Mouse (Mus musculus) small intestine, adult 2 months (tissue): Measurements from ENCODE around the gene Rai1. TPM values are rescaled to one million over a fixed set of nuclear protein-coding genes. Genes with fewer than 3 reads are reported as not detected.

Experiments used
- H3K27ac ChIP-seq: fragments of 200-500 bp; 2 replicates; pipeline ENCODE4 v1.5.1; 2012; ENCODE audit warnings: low read depth, low read length, control low read depth, inconsistent platforms; ENCODE audit not compliant: insufficient read depth
- H3K27me3 ChIP-seq: fragments of 200-500 bp; 2 replicates; pipeline ENCODE4 v1.6.1; 2012; ENCODE audit warnings: mild to moderate bottlenecking, moderate library complexity, low read length, inconsistent platforms; ENCODE audit not compliant: control insufficient read depth, insufficient read depth
- H3K36me3 ChIP-seq: fragments of 200-500 bp; 2 replicates; pipeline ENCODE4 v1.6.1; 2012; ENCODE audit warnings: mild to moderate bottlenecking, low read length, control low read depth, inconsistent platforms; ENCODE audit not compliant: control insufficient read depth, insufficient read depth
- H3K4me1 ChIP-seq: fragments of 200-500 bp; 2 replicates; pipeline ENCODE4 v1.6.1; 2012; ENCODE audit warnings: low read length, inconsistent platforms, mixed read lengths; ENCODE audit not compliant: control insufficient read depth, insufficient read depth, insufficient read length
- H3K4me3 ChIP-seq: fragments of 200-500 bp; 2 replicates; pipeline ENCODE4 v1.5.1; 2012; ENCODE audit warnings: low read depth, mild to moderate bottlenecking, control low read depth, inconsistent platforms, low read length, moderate library complexity
- CTCF ChIP-seq: fragments of 200-500 bp; IDR thresholded peaks from 2 replicates; pipeline ENCODE4 v1.5.1; 2012; ENCODE audit warnings: low read depth, mild to moderate bottlenecking, control low read depth, inconsistent platforms, low read length, moderate library complexity, mixed read lengths; ENCODE audit not compliant: insufficient replicate concordance, insufficient read length; ENCODE audit errors: extremely low read depth
- POLR2A ChIP-seq: fragments of 200-500 bp; IDR thresholded peaks from 2 replicates; pipeline ENCODE4 v1.6.1; 2012; ENCODE audit warnings: low read depth, mild to moderate bottlenecking, control low read depth, inconsistent platforms, low read length, moderate library complexity
- WGBS: fragments of 180-500 bp; shearing (Covaris S2); methylation state at CpG from one replicate; pipeline ENCODE4 v1.1.7; 2018; 5-methylcytosine and 5-hydroxymethylcytosine counted together
- polyA plus RNA-seq: library from polyadenylated mRNA; depleted of rRNA; stranded (reverse); fragments of >200 nt; gene quantifications from 2 replicates; pipeline ENCODE4 v1.2.3, GENCODE M21; 2012

The Rai1 gene
- polyA plus RNA-seq, 1 experiment: 24.3 TPM

DNA sequence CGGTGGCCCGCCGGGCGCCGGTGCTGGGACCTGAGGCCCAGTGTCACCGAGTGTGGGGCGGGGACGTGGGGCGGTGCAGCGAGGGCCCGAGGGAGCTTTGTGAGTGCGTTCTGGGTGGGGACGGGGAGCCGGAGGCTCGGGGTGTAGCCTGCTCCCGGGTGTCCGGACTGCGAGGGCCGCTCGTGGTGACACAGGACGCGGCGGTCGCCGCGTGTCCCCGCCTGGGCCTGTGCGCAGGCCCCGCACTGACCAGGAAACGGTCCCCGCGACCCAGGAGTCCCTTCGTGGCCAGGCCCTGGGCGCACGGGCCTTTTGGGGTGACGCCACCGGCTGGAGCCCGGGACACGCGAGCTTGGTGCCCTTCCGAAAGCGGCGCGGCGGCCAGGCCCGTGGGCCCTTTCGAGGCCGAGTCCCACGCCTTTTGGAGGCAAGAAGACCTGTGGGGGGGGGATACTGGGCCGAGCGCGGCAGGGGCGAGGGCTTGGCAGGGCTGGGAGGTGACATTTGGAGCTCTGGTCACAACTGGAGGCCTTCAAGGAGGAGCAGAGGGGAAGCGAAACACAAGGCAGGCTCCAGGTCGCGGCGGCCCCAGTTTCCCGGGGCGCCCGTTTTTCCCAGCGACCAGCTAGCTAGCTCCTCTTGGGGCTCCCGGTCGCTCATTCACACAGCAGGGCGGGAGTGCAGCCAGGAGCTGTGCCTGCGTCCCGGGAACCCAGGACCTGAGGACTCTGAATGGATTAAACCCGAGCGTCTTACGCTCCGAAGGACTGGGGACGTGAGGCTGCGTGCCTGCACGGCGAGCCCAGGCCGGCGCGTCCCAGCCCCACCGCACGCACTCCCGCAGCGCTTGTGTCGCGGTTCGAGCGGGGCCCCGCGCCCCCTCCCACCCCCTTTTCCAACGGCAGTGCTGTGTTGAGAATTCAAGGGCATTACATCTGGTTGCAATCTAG lies 1.1 kb downstream of the Rai1 start:
- Histone ChIP-seq H3K4me1 (peaks cover 32% of the 10 kb centered on the region; the same call in 1 of the 2 replicates), H3K4me3 (peak overlapping the region; percentile 88), H3K36me3 (no peaks in the 10 kb centered on the region), H3K27me3 (no peaks in the 10 kb centered on the region), H3K27ac (peak overlapping the region; percentile 68)
- under 1% methylated on average over 88 of the region's 88 CpGs for WGBS
- TF ChIP-seq POLR2A (no peak), CTCF (no peak)

DNA sequence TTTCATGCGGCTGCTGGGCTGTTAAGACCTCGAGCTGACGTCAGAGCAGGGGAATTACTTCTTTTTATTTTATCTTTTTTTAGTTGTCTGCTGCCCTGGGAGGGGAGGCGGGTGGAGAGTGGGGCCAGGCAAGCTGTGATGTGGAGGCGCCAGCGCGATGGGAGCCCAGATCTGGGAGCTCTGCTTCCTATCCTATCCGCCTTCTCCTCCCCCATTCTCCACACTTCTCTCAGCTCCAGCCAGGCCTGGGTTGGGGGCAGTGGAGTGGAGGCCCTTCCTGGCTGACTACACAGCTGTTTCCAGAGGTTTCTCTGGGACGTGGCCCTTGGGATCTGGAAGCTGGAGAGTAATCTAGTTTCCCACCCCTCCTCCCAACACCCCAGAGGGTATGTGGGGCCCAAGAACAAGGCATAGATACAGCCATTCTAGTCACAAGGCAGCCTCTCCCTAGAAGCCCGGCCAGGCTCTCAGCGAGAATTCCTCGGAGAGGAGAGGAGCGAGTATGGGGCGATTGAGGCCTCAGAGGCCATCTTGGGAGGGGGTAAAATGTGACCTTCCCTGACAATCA lies 1.8 kb downstream of the Rai1 start:
- H3K27me3 ChIP-seq: no peaks in the 10 kb centered on the region
- 7% methylated on average over 14 of the region's 14 CpGs for WGBS
- TF ChIP-seq POLR2A (no peak), CTCF (no peak)
- H3K4me1 ChIP-seq: peaks cover 32% of the 10 kb centered on the region; the same call in 1 of the 2 replicates
- peak overlapping the region; percentile 68 for H3K27ac ChIP-seq
- H3K36me3 ChIP-seq: no peaks in the 10 kb centered on the region
- peak overlapping the region; percentile 88 for H3K4me3 ChIP-seq

DNA sequence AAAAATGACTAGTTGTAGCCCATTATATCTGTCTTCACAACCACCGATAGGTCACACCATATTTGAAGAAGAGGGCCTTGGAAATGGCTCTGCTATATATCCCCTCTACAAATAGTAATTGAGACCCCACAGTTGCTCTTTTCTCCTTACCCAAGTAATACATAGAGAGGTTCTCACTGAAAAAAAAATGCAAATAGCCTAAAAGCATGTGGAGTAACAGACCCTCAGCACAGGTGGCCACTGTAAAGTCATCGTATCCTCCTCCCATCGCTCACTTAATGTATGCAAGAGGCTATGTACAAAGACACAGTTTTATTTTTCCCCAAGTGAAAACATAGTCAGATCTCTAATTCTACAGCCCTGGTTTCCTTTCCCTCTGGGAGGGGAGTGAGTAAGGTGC lies 2.6 kb downstream of the Rai1 start:
- TF ChIP-seq CTCF: no peak
- TF ChIP-seq POLR2A: no peak
- Histone ChIP-seq H3K4me1 (peaks cover 32% of the 10 kb centered on the region; the same call in 1 of the 2 replicates), H3K4me3 (no peak overlapping the region), H3K27me3 (no peaks in the 10 kb centered on the region), H3K27ac (no peak overlapping the region), H3K36me3 (no peaks in the 10 kb centered on the region)
- WGBS: 83% methylated on average over 3 of the region's 3 CpGs

DNA sequence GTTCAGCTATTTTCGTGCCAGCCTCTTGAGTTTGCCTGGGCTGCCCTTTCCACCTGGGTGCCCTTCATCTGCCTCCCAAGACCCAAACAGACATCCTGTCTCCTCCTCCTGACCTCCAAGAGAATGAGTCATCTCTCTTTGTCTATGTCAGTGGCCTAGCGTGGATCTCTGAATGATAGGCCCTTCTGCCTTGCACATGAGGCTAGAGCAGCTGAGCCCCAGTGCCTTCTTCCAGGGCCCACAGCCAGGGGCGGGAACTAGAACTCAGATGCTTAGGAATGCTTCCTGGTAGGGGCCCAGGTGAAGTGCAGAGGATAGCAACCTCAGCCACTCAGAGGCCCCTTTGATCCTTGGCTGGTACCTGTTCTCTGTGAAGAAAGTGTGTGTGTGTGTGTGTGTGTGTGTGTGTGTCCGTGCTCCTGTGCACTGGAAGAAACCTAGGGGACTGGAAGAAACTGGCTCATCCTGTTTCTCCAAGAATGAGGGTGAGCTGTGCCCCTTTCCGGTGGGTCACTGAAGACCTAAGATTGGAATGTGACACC lies 3.9 kb downstream of the Rai1 start:
- Histone ChIP-seq H3K36me3 (no peaks in the 10 kb centered on the region), H3K27ac (0 out of 2 replicates have a peak overlapping the region, but pooled peaks have one; percentile 9), H3K27me3 (no peaks in the 10 kb centered on the region), H3K4me1 (peaks cover 35% of the 10 kb centered on the region; the same call in 1 of the 2 replicates), H3K4me3 (no peak overlapping the region)
- 23% methylated on average over 5 of the region's 5 CpGs for WGBS
- TF ChIP-seq POLR2A (no peak), CTCF (no peak)

DNA sequence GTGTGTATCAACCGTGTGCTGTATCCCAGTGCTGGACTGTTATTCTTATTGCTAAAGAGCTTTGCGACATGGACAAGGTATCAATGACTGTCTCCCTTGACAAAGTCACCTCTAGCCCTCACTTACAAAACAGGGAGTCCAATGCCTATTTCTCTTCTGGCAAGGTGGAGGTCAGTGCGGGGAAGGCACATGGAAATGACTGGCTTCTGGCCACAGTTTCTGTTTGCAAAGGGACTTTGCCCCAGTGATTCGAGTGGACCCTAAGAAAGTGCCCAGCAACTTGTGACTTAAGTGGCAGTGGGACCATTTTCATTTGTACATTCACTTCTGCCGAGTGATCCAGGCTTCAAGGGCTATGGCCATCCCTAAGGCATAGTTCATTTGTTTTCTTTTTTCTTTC lies 5.6 kb downstream of the Rai1 start:
- Histone ChIP-seq H3K4me3 (no peak overlapping the region), H3K4me1 (peaks cover 47% of the 10 kb centered on the region), H3K27ac (no peak overlapping the region), H3K27me3 (no peaks in the 10 kb centered on the region), H3K36me3 (no peaks in the 10 kb centered on the region)
- TF ChIP-seq CTCF (no peak), POLR2A (no peak)
- 24% methylated on average over 5 of the region's 5 CpGs for WGBS

DNA sequence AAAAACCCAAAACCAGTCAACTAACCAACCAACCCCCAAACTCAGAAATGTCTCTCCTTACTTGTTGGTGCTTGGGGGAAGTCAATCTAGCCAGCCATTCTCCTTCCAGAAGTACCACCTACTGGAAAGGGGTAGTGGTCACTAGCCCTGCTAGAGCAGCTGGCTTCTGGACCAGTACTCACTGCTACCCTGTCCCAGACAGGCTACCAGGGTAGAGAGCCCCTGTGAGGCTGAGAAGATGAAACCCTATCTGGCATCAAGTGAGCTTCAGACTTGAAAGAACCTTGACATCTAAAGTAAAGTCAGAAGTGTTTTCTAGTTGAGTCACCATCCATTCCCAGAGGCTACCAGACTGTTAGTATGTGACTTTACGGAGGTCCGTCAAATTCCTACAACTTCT lies 6.8 kb downstream of the Rai1 start:
- TF ChIP-seq POLR2A: no peak
- TF ChIP-seq CTCF: no peak
- no peak overlapping the region for H3K4me3 ChIP-seq
- no peaks in the 10 kb centered on the region for H3K27me3 ChIP-seq
- 97% methylated on average over 2 of the region's 2 CpGs for WGBS
- H3K36me3 ChIP-seq: no peaks in the 10 kb centered on the region
- H3K27ac ChIP-seq: no peak overlapping the region
- H3K4me1 ChIP-seq: peaks cover 46% of the 10 kb centered on the region

DNA sequence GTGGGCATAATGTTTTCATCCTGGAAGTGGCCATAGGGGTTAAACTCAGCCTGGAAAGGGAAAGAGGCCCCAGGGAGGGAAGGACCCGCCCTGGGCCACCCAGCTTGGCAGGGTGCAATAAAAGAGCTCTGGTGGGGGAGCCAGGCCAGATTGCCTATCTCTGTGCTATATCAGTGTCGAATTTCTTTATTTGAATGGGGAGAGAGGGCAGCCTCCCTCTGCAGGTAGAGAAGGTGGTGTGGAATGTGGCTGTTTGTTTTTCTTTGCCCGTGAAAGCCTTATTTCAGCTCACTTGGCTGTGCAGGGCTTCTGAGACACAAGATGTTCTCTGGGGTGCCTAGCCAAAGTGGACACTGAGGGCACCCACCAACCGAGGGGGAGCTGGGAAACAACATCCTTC lies 8.8 kb downstream of the Rai1 start:
- H3K27ac ChIP-seq: peak overlapping the region; percentile 92
- WGBS: 6% methylated on average over 4 of the region's 4 CpGs
- H3K4me3 ChIP-seq: no peak overlapping the region
- no peaks in the 10 kb centered on the region for H3K27me3 ChIP-seq
- TF ChIP-seq POLR2A (no peak), CTCF (no peak)
- H3K36me3 ChIP-seq: no peaks in the 10 kb centered on the region
- peaks cover 33% of the 10 kb centered on the region for H3K4me1 ChIP-seq
